ENCODE assay signal across 8 mouse cellular contexts in the genomic region with DNA sequence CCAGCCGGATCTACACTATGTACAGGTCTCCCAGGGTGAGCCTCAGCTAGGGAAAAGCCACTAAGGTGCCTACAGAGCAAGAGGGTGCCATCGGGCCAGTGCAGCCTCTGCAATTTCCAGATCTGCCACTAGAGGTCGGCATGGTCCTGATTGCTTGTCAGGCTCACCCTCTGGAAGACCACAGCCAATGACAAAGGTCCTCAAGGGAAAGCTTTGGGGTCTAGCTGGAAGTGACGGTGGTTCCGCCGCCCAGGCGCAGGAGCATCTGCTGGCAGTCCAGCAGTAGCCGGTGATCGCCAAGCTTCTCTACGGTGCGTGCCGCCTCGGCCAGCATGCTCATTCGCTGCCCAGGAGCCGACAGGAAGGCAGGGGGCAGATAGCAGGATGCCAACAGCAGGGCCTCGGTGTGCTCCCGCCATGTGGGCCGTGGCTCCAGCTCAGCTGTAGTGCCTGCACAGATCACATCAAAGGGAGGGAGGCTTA. TPM values are rescaled to one million over a fixed set of nuclear protein-coding genes. Genes with fewer than 3 reads are reported as not detected.
DNase-seq lines count a peak whose midpoint lies in the region; ATAC-seq and TF ChIP-seq lines count a peak whose summit lies in the region.

No protein-coding gene starts in this region.

- no peaks in the 10 kb centered on the region for H3K27me3 ChIP-seq in forebrain, embryonic 15.5 days
- H3K27me3 ChIP-seq in liver, embryonic 16.5 days (ENCODE audit: control insufficient read depth, insufficient read depth, low read depth, low read length) = no peaks in the 10 kb centered on the region
- no peaks in the 10 kb centered on the region for H3K27me3 ChIP-seq in neural tube, embryonic 14.5 days (ENCODE audit: control insufficient read depth, insufficient read depth, low read length)
- H3K27me3 ChIP-seq in testis, adult 2 months (ENCODE audit: control insufficient read depth, insufficient read depth, low read length) = no peaks in the 10 kb centered on the region

- peak; percentile 77 for ATAC-seq in forebrain, embryonic 15.5 days (replicated peaks)
- ATAC-seq in liver, embryonic 16.5 days (ENCODE audit: low read depth) = peak; percentile 65
- peak; percentile 74 for ATAC-seq in neural tube, embryonic 14.5 days (ENCODE audit: low read depth)

- no peak overlapping the region for H3K27ac ChIP-seq in ES-E14 (ENCODE audit: insufficient read depth, low read depth, low read length, poor library complexity, severe bottlenecking)
- H3K27ac ChIP-seq in forebrain, embryonic 15.5 days (replicated peaks) = peak overlapping the region; percentile 82
- no peak overlapping the region for H3K27ac ChIP-seq in liver, embryonic 16.5 days (ENCODE audit: low read length)
- peak overlapping the region; percentile 64 for H3K27ac ChIP-seq in neural tube, embryonic 14.5 days (ENCODE audit: low read depth, low read length)
- no peak overlapping the region for H3K27ac ChIP-seq in testis, adult 2 months (ENCODE audit: control insufficient read depth, insufficient read depth, low read depth, low read length)

- in situ Hi-C loops in ES-E14 (cut with MboI; ENCODE audit: low sequenced_read_pairs in 2 of 2, unreplicated experiment in 2 of 2) = no loop called here

- H3K36me3 ChIP-seq in ES-E14 (ENCODE audit: control insufficient read depth, insufficient read depth, low read length, poor library complexity, severe bottlenecking) = peaks cover 62% of the 10 kb centered on the region
- peaks cover 69% of the 10 kb centered on the region for H3K36me3 ChIP-seq in forebrain, embryonic 15.5 days
- peaks cover 55% of the 10 kb centered on the region for H3K36me3 ChIP-seq in liver, embryonic 16.5 days (ENCODE audit: control insufficient read depth, insufficient read depth)
- H3K36me3 ChIP-seq in neural tube, embryonic 14.5 days (ENCODE audit: control insufficient read depth, insufficient read depth, low read length) = peaks cover 32% of the 10 kb centered on the region
- no peaks in the 10 kb centered on the region for H3K36me3 ChIP-seq in testis, adult 2 months (ENCODE audit: control insufficient read depth, insufficient read depth, low read length)

- peak; percentile 83; the same call in 1 of the 2 replicates for TF ChIP-seq CTCF in testis, adult 2 months (IDR thresholded peaks at IDR 0.05; ENCODE audit: control insufficient read depth, insufficient read depth, insufficient replicate concordance, low read depth, low read length)

- 12% methylated on average over 18 of the region's 18 CpGs for WGBS in forebrain, embryonic 15.5 days
- WGBS in liver, embryonic 16.5 days (ENCODE audit: insufficient replicate concordance) = 17% methylated on average over 18 of the region's 18 CpGs
- WGBS in neural tube, embryonic 14.5 days = 9% methylated on average over 18 of the region's 18 CpGs

- intact Hi-C loops in heart, postnatal 14 days (cut with DNase I) = loop anchor here (1.0 to 2.0 kb wide), 3 partner anchors 95 to 213 kb away; no protein-coding TSS in a partner anchor

- H3K4me3 ChIP-seq in ES-E14 (ENCODE audit: insufficient read depth in 1 of 2, low read depth in 1 of 2, low read length in 2 of 2, poor library complexity in 1 of 2, severe bottlenecking in 1 of 2) = peak overlapping the region in 1 of 2 experiments; percentile 32; a peak in 2 of 4 replicates
- H3K4me3 ChIP-seq in forebrain, embryonic 15.5 days = no peak overlapping the region
- no peak overlapping the region for H3K4me3 ChIP-seq in liver, embryonic 16.5 days (ENCODE audit: low read depth, low read length)
- H3K4me3 ChIP-seq in neural tube, embryonic 14.5 days (ENCODE audit: low read depth, low read length) = no peak overlapping the region
- H3K4me3 ChIP-seq in testis, adult 2 months (ENCODE audit: control insufficient read depth, low read depth, low read length) = no peak overlapping the region

- H3K4me2 ChIP-seq in forebrain, embryonic 15.5 days (replicated peaks) = 0 out of 2 replicates have a peak overlapping the region, but pooled peaks have one; percentile 21
- H3K4me2 ChIP-seq in liver, embryonic 16.5 days (ENCODE audit: low read depth, low read length) = no peak overlapping the region
- H3K4me2 ChIP-seq in neural tube, embryonic 14.5 days (ENCODE audit: low read depth, low read length) = 0 out of 2 replicates have a peak overlapping the region, but pooled peaks have one; percentile 1

- DNase-seq in ES-E14 (ENCODE audit: low read depth, low spot score) = peak; percentile 91
- DNase-seq in cerebellum, adult 11-12 months = peak; percentile 87
- DNase-seq in heart, postnatal 14 days = peak; percentile 91 to 96
- DNase-seq in kidney, postnatal 4 days = peak; percentile 96 to 97

- peaks cover 2 to 9% of the 10 kb centered on the region in 2 experiments; a peak in 1 of 4 replicates for H3K4me1 ChIP-seq in ES-E14 (ENCODE audit: control insufficient read depth in 2 of 2, insufficient read depth in 2 of 2, low read length in 2 of 2, poor library complexity in 1 of 2)
- peaks cover 13% of the 10 kb centered on the region for H3K4me1 ChIP-seq in forebrain, embryonic 15.5 days
- H3K4me1 ChIP-seq in liver, embryonic 16.5 days (ENCODE audit: control insufficient read depth, low read depth, low read length) = no peaks in the 10 kb centered on the region; the same call in 1 of the 2 replicates
- H3K4me1 ChIP-seq in neural tube, embryonic 14.5 days (ENCODE audit: control insufficient read depth, insufficient read depth, low read length) = peaks cover 16% of the 10 kb centered on the region; the same call in 1 of the 2 replicates
- H3K4me1 ChIP-seq in testis, adult 2 months (ENCODE audit: control insufficient read depth, insufficient read depth, low read length) = no peaks in the 10 kb centered on the region

- H3K9ac ChIP-seq in ES-E14 (ENCODE audit: insufficient read depth, low read depth, low read length, poor library complexity, severe bottlenecking) = no peak overlapping the region
- H3K9ac ChIP-seq in forebrain, embryonic 15.5 days (replicated peaks) = peak overlapping the region; percentile 31; the same call in 1 of the 2 replicates
- no peak overlapping the region for H3K9ac ChIP-seq in liver, embryonic 16.5 days (ENCODE audit: low read depth, low read length)
- H3K9ac ChIP-seq in neural tube, embryonic 14.5 days (replicated peaks; ENCODE audit: low read depth, low read length) = 0 out of 2 replicates have a peak overlapping the region, but pooled peaks have one; percentile 12

- no peaks in the 10 kb centered on the region for H3K9me3 ChIP-seq in ES-E14 (ENCODE audit: control insufficient read depth, insufficient read depth, low read depth, low read length)
- H3K9me3 ChIP-seq in forebrain, embryonic 15.5 days = no peaks in the 10 kb centered on the region
- H3K9me3 ChIP-seq in liver, embryonic 16.5 days (replicated peaks; ENCODE audit: control insufficient read depth, low read length) = peaks cover 4% of the 10 kb centered on the region; the same call in 1 of the 2 replicates
- H3K9me3 ChIP-seq in neural tube, embryonic 14.5 days (ENCODE audit: control insufficient read depth, low read length) = no peaks in the 10 kb centered on the region

- no peak for TF ChIP-seq POLR2A in testis, adult 2 months (IDR thresholded peaks at IDR 0.05; ENCODE audit: control insufficient read depth, low read depth, low read length)

TF ChIP-seq in ES-E14, 5 proteins besides CTCF, POLR2A, EP300 and RAD21:
- TF ChIP-seq CHD2 (IDR thresholded peaks at IDR 0.05; ENCODE audit: low read depth, low read length) = no peak
- TF ChIP-seq MAFK (IDR thresholded peaks at IDR 0.05; ENCODE audit: insufficient read depth, low read depth, low read length) = no peak
- TF ChIP-seq ZNF384 (IDR thresholded peaks at IDR 0.05; ENCODE audit: low read depth, low read length) = no peak
- peak; percentile 26; the same call in 1 of the 2 replicates for TF ChIP-seq HCFC1 (IDR thresholded peaks at IDR 0.05; ENCODE audit: borderline replicate concordance, insufficient read depth, low read length)
- peak; percentile 85 for TF ChIP-seq ZC3H11A (IDR thresholded peaks at IDR 0.05; ENCODE audit: borderline replicate concordance, low read depth, low read length)

RNA-seq across cellular contexts. Expression of gene Srebf1, which starts 22.6 kb away (rescaled TPM):
- total RNA-seq in ES-E14 (2012; rRNA removed) = 136 and 236 TPM in 2 replicates
- polyA plus RNA-seq in forebrain, embryonic 15.5 days (2015; fragmentation: Nextera tagmentation; extraction: Ambion mirVana) = 48.2 and 52.7 TPM in 2 replicates
- 10 to 100 TPM; 29.0 to 32.0 TPM for total RNA-seq in heart, postnatal 14 days (2021)
- 42.7 and 51.7 TPM in 2 replicates for polyA plus RNA-seq in liver, embryonic 16.5 days (2015; fragmentation: Nextera tagmentation; extraction: Ambion mirVana)
- polyA plus RNA-seq in neural tube, embryonic 14.5 days (2014; fragmentation: Nextera tagmentation; extraction: Ambion mirVana) = 38.5 and 41.3 TPM in 2 replicates
- 13.2 and 18.5 TPM in 2 replicates for polyA plus RNA-seq in testis, adult 2 months (2012; rRNA removed)

Comparison
In these comparisons a context has a peak if more than half of its experiments do, and no peak if none do; other contexts are left out.
1. H3K27ac ChIP-seq: peak in forebrain, embryonic 15.5 days (single experiment) and neural tube, embryonic 14.5 days (single experiment); none in ES-E14 (single experiment), liver, embryonic 16.5 days (single experiment) and testis, adult 2 months (single experiment).
2. H3K9ac ChIP-seq: peak in forebrain, embryonic 15.5 days (single experiment) and neural tube, embryonic 14.5 days (single experiment); none in ES-E14 (single experiment) and liver, embryonic 16.5 days (single experiment).
3. Peak in every context shown above with its lines, with median percentiles within 50 percentile points of each other: DNase-seq and ATAC-seq.